Mouse (Mus musculus) T-helper 2 cell (primary cell): ENCODE measurements around the gene Pxylp1.

Experiments
- in situ Hi-C: fragments of 300-600 bp; cut with MboI, MseI; formaldehyde crosslinking; loops from one replicate; pipeline ENCODE4 v1.15.1; 2025; ENCODE audit warnings: high pct_unique_total_duplicates

The Pxylp1 gene

DNA sequence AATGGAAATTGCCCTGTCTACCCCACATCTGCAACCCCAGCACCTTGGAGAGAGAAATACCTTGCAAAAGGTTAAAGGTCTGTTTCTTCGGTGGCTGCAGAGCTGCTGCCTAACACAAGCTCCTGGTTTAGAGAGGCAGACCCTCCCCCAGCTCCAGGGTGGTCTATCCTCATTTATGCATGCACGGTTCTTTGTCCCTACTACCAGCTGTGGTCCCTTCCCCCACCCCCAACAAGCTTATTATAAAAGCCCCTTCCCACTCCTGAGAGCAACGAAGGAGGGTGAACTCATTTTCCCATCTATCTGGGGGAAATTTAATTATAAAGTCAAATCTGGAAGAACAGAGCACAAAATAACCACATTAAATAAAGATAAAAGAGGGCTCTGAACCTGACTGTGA is at the start of gene Pxylp1:
Gene Pxylp1, minus strand, starts transcription at position 124 of the 400 bp plus-strand sequence.
- in situ Hi-C loops: no loop called here

DNA sequence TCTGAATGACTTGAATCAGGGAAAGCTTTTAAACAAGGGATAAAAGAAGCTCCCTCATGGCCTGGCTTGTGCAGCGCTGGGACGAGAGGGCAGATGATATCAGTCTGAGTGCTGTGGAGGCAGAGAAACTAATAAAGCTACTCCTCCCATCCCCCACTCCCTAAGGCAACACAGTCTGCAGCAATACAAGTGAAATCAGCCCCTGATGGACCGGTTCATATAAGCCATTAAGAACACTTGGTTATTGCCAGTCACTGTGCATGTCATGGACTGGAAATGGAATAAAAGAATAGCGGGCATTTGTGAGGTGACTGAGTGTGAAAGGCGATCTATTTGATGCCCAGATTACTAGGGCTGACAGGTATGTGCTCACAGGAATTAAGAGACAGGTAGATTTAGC is 46.4 kb upstream of the Pxylp1 start:
- in situ Hi-C loops: loop anchor here (25.0 kb wide), 1 partner anchor 1348 kb away; the partner anchor contains the start of gene Nmnat3

DNA sequence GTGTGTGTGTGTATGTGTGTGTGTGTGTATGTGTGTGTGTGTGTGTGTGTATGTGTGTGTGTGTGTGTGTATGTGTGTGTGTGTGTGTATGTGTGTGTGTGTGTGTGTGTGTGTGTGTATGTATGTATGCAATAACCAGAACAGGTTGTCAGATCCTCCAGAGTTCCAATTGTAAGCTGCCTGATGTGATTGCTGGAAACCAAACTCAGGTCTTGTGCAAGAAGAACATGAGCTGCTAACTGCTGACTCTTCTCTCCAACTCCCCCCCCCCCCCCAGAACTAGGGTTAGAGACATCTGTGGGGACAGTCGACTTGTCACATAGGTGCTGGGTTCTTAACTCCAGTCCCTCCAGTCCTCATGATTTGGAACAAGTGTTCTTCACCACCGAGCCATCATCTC is 44.0 kb upstream of the Pxylp1 start:
- in situ Hi-C loops: loop anchor here (25.0 kb wide), 1 partner anchor 1351 kb away; the partner anchor contains the start of gene Nmnat3

DNA sequence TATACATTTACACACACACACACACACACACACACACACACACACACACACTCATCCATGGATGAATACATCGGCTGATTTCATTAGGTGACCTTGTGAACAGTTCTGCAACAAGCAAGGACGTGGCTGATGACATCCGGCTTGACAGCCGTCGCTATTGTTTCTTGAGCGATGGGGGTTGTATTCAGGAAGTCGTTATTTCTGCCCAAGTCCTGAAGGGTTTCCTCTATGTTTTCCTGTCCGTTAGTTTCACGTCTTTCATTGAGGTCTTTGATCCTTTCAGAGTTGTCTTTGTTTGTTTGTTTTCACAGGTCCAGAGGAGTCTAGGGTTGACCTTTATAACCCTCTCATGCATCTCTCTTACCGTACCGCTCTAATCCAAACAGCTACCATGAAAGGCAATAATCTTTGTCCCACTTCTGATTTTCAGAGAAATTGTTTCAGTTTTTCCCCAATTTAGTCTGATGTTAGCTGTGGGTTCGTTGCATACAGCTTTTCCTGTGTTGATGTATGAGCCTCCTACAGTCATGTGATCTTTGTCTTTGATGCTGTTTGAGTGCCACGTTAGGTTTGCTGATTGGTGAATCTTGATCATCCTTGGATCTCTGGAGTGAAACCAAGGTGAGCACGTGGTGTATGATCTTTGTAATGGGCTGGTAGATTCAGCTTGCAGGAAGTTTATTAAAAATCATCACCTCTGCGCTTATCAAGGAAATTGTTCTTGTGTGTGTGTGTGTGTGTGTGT is 43.3 kb upstream of the Pxylp1 start:
- in situ Hi-C loops: loop anchor here (25.0 kb wide), 1 partner anchor 1352 kb away; the partner anchor contains the start of gene Nmnat3

DNA sequence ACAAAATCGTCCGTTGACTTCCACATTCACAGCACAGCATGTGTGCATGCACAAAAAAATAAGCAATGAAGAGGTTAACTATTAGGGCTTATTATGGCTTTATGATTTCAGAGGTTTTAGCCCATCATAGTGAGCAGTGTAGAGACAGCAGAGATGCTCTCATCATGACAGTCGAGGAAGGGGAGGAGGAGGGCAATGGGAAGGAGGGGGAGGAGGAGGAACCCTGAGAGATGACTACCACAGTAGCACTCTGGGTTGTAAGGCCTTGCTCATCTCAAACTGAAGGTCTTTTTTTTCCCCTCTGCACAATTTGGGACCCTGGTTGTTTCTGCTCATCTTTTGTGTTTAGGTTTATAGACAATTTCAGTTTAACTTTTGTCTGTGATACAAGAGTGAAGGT is 42.3 kb upstream of the Pxylp1 start:
- in situ Hi-C loops: loop anchor here (25.0 kb wide), 1 partner anchor 1352 kb away; the partner anchor contains the start of gene Nmnat3

DNA sequence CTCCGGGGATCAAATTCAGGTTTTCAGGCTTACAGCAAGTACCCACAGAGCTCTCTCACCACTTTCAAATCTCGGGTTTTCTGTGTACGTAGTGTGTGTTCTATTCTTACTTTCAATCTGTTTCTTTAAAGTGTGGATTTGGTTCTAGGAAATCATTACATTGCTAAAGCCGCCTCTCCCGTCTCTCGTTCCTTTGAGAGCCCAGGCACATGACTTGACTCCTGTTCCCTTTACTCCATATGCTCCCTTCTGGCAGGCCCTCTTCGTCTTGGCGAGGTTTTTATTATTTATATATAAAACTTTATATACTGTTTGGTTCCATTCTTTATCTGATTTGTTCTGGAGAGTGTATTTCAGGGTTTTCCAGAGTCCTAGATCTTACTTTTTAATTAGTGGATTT is 40.3 kb upstream of the Pxylp1 start:
- in situ Hi-C loops: loop anchor here (25.0 kb wide), 1 partner anchor 1355 kb away; the partner anchor contains the start of gene Nmnat3

DNA sequence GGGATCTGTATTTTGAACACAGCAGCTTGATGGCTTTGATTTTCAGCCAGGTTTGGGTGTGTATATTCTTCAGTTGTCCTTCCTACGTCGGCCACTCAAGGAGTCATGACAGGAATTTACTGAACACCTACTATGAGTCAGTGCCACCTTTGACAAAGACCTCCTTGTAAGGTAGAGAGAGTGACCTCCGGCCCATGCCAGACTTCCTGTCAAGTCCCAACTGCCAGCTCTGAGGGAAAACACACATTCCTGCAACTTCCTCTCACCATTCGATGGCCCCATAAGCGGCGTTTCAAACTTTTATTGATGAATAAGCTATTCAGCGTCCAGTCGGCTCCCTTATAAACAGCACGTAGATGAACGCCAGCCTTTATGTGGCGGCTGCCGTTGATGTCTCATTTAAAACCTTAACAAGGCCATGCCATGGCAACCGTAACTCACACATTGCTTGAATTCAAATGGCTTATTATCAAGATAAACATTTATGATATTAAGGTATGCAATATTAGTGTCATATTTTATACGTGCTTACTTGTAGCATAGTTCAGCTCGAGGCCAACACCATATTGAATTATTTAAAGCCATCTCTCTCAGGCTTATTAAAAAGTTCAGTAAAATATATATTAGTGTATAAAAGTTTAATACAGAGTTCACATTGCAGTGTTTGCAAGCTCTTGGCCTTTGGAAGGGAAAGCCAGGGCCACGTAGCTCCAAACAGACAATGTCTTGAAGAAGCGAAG is 31.3 kb upstream of the Pxylp1 start:
- in situ Hi-C loops: no loop called here

DNA sequence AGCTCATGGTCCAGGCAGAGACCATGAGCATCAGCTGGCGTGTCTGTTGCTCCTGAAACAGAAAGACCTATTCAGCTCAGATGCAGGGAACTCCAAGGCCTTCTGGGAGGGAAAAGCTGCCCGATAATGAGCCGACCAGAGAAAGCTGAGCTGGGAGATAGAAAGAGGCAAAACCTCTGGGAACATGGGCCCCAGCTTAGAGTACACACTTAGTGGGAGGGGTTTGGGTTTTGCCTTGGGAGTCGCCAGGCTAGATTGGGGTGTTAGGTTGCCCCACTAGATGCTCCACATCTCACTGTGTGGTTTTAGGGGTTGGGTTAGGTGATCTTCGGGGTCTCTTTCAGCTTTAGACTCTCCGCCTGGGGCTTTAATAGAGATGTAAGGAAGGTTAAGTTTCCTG is 30.6 kb upstream of the Pxylp1 start:
- in situ Hi-C loops: no loop called here

DNA sequence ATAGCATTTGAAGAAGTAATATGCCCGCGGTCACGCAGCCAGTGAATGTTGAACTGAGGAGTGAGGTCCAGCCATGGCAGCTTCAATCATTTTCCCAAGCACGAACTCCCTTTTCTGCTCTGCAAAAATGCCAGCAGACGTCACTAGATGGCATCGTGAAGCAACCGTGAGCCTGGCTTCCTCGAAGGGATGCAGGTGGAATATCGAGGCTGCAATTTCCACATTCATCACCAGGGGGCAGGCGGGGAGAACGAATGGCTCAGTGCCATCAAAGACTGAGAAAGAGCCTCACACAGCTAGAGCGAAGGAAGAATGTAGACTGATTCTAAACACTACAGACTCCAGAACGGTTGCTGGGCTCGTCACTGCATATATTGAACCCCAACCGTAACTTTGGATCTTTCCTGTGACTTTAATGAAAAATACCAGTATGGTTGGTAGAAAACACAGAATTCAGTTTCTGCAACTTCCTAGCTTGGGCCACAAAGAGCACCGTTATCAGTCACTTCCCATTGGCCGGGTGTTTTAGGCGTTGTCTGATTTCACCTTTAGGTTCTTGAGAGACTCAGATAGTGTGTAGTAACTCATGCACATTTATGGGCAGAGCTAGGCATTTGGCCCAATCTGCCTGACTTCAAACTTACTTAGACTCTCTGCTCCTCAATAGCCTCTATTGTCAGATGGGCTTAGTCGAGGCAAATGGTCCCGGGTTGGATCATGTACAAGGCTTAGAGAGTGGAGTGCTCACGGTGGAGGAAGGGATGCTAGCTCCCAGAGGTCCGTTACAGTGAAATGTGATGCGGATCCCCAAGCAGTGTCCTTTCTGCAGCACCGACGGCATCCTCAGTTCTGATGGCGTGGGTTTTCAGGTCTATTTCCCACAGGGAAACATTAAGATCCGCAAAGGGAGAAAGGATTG is 24.4 kb upstream of the Pxylp1 start:
- in situ Hi-C loops: loop anchor here (5.0 kb wide), 2 partner anchors 160 to 245 kb away; no protein-coding TSS in a partner anchor

DNA sequence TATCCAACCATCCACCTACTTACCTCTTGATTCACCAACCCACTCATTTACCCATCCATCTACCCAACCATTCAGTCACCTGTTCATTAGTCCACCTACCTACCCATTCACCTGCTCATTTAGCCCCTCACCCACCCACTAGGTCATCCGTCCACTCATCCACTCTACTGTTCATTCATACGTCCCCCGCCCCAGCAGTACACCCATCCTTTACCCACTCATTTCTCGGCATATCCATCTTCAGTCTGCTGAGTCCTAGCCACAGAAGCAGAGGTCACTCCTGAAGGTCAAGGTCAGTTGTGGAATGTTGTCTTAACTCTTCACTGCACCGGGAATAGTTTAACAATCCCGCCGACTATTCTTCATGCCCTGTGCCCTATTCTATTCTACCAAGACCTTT is 23.6 kb upstream of the Pxylp1 start:
- in situ Hi-C loops: loop anchor here (5.0 kb wide), 2 partner anchors 161 to 246 kb away; no protein-coding TSS in a partner anchor

DNA sequence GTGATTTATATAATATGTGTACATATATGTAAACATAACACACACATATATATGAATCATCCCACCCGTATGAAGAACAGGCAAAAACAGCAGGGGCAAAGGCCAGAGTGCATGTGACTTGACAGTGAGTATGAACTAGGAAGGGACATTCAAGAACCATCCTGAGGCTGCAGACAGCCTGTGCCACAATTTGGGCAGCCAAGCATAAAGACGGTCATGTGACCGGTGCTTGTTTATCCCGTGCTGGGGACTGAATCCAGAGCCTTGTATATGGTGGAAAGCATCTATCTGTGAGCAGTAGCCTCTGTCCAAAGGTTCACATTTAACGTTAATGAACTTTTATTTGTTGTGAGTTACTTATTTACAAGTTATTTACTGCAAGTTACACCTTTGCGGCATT is 22.4 kb upstream of the Pxylp1 start:
- in situ Hi-C loops: loop anchor here (5.0 kb wide), 2 partner anchors 162 to 247 kb away; no protein-coding TSS in a partner anchor

DNA sequence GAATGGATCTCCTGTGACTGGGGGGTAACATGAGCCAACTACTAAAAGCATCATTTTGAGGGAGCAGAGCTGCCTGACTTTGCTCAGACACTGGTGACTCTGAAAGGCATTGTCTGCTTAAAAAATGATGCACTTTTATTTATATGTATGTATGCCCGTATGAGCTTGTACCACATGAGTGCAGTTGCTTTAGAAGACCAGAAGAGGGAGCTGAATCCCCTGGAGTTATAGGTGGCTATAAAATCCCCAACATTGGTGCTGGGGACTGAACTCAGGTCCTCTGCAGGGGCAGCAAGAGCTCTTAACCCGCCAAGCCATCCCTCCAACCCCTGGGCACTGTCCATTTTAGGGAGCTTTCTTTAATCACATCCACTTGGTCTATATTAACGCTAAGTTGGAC is 21.5 kb upstream of the Pxylp1 start:
- in situ Hi-C loops: no loop called here

DNA sequence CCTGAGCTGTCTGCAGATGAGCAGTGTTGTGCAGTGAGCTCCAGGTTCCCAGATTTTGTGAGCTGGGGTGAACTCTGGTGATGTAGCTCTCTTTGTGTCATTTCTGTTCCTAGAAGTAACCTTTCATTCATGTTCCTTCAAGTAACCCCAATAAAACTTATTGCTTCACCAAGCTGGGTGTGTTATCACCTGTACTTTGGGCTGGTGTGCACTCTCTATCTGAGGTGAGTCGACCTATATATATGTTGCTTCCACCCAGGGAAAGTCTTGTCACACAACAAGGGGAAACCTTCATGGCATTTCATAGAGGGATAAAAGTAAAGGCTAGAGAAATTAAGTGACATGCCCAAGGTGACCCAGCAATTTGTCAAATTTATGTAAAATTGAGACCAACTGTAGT is 17.0 kb upstream of the Pxylp1 start:
- in situ Hi-C loops: no loop called here

DNA sequence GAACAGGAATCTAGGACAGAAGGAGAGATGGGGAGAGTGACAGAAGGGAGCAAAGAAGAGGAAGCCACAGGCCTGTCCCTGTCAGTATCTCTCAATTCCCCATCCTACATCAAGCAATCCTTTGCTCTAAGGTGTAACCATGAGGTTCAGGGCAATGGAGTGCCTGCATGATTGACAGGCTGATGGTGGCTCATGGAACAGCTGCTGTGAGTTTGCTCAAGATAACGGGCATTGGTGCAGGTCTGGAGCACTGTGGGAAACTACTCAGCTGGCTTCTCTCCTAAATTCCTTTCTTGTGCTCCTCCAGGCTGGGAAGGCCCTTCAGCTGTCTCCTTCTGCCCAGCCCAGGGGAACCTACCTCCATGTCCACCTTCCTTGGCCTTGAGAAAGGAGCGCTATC is 16.3 kb upstream of the Pxylp1 start:
- in situ Hi-C loops: no loop called here

DNA sequence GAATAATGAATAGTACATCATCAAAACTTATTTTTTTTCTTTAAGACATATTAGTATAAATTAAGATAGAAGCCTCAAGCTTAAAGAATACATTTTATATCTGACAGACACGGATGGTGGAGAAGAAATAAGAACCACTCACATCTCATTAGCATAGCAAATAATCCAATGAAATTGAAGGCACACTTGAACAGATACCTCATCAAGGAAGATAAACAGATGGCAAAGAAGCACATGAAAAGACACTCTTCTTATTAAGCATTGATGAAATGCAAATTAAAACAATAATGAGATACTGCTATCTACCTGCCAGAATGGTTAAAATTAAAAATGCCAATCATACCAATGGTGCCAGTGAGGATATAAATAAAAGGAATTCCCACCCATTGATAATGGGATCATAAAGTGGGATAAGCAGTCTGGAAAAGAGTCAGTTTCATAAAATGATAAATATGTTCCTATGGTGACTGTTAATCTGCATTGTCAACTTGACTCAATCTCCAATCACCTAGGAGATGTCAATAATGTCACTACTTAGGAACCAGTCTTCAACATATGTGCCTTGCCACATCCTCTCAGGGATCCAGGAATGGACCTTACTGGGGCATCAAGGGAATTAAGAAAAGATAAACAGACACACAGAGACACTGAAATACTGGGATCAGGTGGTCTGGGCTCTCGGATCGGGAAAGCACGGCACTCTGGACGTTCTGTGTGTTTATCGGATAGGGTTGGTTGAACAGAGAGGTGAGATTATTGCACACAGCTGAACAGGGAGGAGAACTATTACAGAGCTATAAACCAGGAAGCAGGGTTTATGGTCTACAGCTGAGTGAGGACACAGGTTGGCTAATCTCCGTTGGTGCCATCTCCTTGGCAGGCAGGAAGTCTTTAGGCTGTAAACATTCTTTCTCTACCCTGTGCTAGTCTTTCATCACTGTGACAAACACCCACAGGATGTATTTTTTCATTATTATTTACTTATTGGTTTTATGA is 12.2 kb upstream of the Pxylp1 start:
- in situ Hi-C loops: no loop called here

DNA sequence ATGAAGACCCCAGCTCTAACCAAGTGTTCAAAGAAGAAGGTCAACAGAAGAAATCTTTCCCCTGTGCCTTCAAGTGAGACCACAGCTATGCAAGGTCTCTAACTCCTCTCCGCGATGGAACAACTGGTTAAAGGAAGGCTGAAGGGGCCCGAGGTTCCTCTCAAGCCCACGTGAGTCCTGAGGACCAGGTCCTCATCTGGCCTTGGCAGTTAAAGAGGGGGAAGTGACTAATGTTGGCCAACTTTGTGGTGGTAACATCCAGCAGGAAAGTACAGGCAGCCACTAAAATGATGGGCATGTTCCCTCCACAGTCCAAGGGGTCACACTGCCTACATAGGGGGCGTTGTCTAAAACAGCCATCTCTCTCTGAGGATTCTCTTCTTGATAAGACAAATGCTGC is 7.2 kb upstream of the Pxylp1 start:
- in situ Hi-C loops: no loop called here

DNA sequence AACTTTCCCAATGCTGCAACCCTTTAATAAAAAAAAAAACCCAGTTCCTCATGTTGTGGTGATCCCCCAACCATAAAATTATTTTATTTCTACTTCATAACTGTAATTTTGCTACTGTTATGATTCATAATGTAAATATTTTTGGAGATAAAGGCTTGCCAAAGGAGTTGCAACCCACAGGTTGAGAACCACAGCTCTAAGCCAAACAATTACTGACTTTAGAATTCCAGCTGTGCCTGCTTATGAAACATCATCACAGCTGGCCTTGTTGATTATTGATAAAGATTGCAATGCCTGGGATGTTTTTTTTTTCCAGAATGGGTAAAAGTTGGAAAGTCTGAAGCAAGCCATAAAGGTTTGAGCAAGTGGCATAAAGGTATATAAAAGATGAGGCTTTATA is 6.5 kb upstream of the Pxylp1 start:
- in situ Hi-C loops: no loop called here

DNA sequence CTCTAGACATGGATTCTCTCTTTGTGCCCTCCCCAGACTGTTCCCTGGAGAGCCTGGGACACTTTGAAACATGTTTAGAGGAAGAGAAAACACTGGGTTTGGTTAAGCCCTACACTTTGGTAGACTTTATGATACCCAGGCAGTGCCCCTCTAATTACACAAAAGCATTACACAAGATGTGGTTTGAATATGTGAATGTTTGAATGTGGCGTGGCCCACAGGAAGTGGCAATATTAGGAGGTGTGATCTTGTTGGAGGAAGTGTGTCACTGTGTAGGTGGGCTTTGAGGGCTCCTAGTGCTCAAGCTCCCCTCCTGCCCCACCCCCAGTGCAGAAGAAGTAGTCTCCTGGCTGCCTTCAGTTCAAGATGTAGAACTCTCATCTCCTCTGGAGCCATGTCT is 4.2 kb upstream of the Pxylp1 start:
- in situ Hi-C loops: no loop called here

DNA sequence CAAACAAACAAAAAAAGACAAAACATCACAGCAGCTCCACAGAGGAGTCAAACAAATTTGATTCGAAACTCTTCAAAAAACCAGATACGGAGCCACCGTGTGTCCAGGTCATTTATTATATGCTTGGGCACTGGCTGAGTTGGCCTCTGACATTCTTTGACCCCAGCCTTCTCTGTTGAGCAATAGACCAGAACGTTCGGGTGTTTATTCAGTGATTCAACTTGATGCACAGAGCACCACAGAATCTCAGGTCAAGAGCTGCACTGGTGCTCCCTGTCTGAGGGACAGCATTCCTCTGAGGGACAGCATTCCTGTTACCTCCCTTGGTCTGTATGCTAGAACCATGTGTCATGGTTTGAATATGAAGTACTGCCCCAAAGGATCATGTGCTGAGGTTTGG is 1.1 kb upstream of the Pxylp1 start:
- in situ Hi-C loops: no loop called here
